Mouse (Mus musculus) right cerebral cortex, postnatal 4 days (tissue): ENCODE results near the gene Gm4707.
"Not testable (repeated sequence)": the region's sequence is repeated elsewhere in the genome, so short reads cannot be mapped to it uniquely, and the experiment has no call there.

ENCODE experiments used
- DNase-seq: peaks from one replicate; pipeline ENCODE4 v3.0.0-alpha.2; 2022

Gene Gm4707

GRCm38 (mm10) chr17:71443273-71443672 is 16.4 kb downstream of the Gm4707 start:
- no peak for DNase-seq

DNA sequence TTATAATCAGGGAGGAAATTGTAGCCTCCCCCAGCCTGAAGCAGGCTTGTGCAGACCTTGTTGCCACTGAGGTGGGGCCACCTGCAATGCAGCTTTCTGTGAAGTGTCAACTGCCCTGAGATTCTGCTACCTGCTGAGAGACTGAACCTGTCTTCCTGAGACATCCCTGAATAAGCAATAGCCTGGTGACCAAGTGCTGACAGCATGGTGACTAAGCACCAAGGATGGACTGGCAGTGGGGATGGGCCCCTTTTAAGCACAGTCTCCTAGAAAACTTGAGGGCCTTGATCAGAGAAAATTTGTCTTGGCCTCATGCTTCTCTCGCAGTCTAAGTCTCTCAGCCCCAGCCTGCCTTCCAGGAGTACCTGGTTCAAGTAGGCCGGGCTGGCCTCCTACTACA is 37.2 kb downstream of the Gm4707 start:
- DNase-seq: not testable (repeated sequence)

DNA sequence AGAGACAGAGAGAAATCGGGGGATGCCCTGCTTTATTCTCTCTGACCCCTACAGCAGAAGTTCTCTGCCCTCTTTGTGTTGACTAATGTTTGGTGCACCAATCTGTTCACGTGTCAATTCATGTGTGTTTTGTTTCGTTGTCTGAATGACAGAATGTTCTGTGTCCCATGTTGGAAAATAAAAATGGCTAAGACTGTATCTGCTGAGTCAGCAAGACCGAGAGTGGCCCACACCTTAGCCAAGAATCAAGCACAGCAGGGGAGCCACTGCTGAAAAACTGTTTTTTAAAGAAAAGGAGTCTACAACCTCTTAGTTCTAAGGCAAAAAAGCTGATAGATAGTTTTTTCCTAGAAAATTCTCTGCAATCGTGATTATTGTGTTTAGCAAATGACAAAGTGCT is 40.3 kb downstream of the Gm4707 start:
- DNase-seq: not testable (repeated sequence)

DNA sequence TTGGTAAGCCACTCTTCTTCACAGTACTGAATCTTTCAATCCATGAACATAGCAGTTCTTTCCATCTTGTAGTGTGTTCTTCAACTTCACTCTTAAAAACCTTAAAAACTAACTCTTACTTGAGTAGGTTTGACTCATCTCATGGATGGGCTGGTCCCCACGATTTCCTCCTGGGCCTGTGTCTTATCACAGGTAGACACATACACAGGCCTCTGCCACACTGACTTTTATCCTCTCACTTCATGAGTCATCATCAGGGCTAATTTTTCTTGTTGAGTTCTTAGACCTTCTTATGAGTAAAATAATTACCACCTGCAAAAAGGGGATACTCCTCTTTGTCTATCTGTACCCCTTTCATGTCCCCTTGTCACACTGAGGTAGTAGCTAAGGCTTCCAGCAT is 42.7 kb downstream of the Gm4707 start:
- no peak for DNase-seq
